Mouse (Mus musculus) testis, postnatal 14 days (tissue): Measurements from ENCODE around the gene Trib3.
"Not testable (repeated sequence)": the region's sequence is repeated elsewhere in the genome, so short reads cannot be mapped to it uniquely, and the experiment has no call there.

Source experiments
- DNase-seq: peaks from one replicate; pipeline ENCODE4 v3.0.0; 2021; ENCODE audit warnings: low spot score

The Trib3 gene

DNA sequence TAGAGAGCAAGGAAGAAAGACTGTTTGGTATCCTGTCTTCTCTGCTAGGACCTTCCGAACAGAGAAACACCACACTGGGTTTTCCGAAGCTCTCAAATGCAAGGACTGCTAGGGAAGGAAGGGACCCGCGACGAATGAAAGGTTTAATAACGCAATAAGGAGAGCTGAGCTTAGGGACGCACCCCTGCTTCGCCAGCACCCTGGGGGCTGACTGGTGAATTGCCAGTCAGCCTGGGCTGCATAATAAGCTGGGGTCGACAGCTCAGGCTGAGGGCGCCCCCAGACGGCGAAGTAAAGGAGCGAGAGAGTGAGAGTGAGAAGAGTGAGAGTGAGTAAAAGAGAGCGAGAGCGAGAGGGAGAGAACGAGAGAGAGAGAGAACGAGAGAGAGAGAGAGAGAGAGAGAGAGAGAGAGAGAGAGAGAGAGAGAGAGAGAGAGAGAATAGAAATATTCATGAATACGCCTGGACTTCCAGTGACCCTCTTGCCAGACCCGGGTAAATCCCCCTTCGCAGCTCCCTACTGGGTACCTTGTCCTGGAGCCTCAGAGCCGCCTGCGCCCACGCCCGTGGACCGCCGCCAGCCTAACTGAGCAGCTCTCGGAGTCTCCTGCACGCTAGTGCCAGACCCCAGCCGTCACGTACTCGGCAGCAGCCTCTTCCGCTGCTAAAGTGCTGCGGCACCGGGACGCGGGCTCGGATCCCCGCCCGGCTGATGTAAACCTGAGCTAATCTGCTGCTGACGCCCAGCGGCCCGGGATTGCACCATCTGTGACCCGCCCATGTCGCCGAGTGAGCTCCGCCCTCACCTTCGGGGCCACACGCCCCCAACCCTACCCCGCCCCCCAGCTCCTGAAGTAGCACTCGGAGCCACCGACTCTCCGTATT is at the start of gene Trib3:
TSS of gene Trib3 (minus strand) at position 704 of the 885 bp plus-strand sequence.
- peak; percentile 70 for DNase-seq

DNA sequence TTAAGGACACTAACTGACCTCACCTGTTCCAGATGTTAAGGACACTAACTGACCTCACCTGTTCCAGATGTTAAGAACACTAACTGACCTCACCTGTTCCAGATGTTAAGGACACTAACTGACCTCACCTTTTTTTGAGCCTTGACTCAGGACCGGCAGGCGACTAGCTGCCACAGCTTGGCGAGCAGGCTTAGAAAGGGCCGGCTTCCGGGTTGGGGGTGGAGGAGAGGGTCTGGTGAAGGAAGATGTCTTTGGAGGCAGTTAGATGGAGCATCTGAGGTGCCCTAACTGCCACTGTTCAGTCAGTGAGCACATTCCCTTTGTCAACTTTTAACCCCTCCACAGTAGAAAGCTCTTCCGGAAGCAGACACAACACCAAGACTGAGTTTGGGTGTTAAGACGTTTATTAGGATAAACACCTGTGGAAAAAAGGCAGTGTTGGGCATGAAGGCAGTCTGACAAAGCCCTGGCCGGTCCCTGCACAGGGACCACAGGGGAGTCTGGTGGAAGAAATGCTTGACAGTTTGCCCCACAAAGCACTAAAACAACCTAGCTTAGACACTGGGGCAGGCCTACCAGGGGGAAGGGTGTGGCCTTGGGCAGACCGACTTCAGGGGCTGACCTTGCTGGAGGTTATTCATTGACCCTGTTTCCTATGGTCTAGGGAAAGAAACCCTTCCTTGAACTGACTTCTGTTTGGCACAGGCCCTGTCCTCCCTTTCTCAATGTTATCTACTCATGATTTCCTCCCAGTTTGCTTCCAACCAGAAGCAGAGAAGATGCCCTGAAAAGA is 49.6 kb upstream of the Trib3 start:
- no peak for DNase-seq

- DNase-seq = no peak
Observed at GRCm38 (mm10) chr2:152392786-152393185, 49.0 kb upstream of the Trib3 start.

DNA sequence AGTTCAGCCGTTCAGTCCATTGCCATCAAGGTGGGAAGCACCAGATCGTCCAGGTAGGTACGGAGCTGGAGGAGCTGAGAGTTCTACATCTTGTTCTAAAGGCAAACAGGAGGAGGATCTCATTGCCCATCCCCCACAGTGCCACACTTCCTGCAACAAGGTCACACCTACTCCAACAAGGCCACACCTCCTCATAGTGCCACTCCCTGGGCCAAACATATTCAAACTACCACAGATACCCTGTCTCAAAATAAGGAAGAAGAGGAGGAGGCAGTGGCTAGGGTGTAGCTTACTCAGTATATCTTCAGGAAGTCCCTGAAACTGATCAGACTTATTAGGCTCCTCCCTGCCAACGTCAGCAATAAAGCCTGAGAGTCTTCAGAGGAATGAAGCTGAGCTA is 40.4 kb upstream of the Trib3 start:
- DNase-seq = no peak

- no peak for DNase-seq
Observed at GRCm38 (mm10) chr2:152376345-152376741, 32.5 kb upstream of the Trib3 start, which contains the start of gene Nrsn2. Nrsn2 (minus strand) TSS chr2:152376638.

DNA sequence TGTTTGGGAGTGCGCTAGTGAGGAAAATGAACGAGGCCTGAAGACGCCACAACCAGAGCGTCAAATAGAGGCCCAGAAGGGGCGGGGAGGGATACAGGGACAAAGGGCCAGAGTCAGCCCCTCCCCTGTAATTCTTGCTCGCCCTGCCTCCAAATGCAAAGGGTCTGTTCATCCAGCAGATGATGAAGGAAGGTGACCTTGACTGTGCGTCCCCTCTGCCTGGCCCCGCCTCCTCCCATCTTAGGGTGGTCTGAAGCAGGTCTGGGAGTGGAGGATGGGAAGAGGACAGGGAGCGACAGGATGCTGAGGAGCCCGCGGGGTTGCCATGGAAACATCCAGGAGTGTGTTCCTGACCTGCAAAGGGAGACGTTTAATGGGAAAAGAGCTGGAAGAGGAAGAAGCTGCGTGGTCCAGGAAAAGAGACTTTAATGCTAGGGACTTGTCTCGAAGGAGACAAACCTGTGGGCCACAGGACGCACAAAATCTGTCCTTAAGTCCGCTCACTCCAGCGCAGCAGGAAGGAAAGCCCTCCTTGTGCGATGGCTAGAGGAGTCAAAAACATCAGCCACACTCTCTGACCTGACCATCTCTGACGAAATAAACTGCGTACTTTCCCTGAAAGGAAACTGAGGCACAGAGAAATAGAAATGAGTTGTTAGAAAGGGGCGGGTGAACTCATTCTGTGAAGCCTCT is 32.0 kb upstream of the Trib3 start:
- no peak for DNase-seq

- DNase-seq = no peak
Observed at GRCm38 (mm10) chr2:152373547-152373946, 29.7 kb upstream of the Trib3 start.

- DNase-seq = no peak
Observed at GRCm38 (mm10) chr2:152372661-152373060, 28.8 kb upstream of the Trib3 start.

- DNase-seq = no peak
Observed at GRCm38 (mm10) chr2:152372104-152372503, 28.3 kb upstream of the Trib3 start.

DNA sequence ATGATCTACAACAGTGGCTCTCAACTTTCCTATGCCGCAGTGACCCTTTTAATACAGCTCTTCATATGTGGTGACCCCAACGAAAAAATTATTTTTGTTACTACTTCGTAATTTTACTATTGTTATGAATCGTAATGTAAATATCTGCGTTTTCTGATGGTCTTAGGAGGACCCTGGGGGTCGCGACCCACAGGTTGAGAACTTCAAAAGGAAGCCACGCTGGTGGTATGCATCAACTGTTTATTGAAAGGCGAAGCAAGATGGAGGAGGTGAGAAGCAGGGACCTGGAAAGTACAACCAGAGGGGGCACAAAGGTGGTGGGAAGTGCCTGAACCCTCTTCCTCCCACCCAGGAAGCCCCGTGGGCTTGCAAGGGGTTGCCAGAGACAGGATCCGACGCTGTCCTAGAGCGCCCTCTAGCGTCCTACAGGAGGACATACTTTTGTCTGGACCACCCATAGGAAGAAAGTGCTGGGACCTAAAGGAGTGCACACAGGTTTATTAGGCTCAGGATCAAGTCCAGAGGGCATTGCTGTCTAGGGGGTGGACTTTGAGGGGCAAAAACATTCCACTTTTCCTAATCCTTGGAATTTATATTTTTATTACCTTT is 24.8 kb upstream of the Trib3 start:
- peak; percentile 79 for DNase-seq

GRCm38 (mm10) chr2:152367917-152368316 is 24.1 kb upstream of the Trib3 start:
- DNase-seq = no peak

DNA sequence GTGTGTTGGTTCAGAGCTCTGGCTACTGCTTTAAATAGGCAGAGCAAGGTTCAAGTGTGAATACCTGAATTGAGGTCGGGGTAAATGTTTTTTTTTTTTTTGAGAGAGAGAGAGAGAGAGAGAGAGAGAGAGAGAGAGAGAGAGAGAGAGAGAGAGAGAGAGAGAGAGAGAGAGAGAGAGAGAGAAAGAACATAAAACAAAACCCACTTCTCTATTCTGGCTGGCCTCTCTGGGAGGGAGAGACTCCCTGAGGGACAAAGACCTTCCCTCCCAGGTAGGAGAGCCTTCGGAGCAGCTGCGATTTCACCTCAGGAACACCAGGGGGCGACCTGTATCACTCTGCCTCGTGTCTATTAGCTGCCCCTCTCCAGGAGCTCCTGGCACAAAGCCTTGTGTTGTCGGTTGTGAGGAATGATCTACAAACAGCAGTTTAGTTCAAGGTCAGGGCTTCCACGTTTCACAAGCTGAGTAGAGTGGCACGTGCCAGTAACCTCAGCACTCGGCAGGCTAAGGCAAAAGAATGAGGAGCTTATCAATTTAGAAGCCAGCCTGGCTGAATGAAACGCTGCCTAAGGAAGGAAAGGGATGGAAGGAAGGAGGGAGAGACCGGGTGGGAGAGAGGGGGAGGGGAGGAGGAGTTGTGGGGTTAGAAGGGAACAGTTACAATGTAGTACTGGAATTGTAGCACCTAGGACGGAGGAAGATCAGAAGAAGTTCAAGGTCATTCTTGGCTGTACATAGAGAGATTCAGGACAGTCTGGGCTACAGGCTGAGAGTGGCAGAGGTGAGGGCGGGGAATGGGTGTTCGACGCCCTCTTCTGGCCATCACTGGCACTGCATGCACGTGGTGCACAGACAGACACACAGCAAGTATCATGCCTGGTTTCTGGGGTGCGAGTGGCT is 19.7 kb upstream of the Trib3 start:
- peak; percentile 89 for DNase-seq

- DNase-seq = no peak
Observed at GRCm38 (mm10) chr2:152361193-152361592, 17.4 kb upstream of the Trib3 start.

DNA sequence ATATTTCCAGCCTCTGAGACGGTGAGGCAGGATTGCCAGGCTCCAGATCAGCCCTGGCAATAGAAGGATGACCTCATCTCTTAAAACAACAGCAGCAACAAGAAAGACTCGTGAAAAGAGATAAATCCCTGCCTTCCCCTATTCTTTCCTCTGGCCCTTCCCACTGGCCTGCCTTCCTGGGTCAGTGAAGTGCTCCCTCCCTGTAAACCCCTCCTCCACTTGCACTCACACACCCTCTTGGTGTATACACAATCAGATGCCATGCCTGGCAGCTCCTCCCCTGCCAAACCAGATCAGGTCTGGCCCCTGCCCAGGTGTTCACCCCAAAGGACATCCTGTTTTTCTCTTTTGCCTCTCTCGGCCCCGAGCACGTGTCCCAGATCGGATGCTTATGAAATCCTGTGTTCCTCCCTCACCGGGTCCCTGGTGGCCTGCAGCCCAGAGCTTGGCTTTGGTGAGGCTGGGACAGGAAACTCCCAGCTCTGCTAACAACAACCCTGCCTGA is 16.5 kb upstream of the Trib3 start:
- DNase-seq = peak; percentile 36

DNA sequence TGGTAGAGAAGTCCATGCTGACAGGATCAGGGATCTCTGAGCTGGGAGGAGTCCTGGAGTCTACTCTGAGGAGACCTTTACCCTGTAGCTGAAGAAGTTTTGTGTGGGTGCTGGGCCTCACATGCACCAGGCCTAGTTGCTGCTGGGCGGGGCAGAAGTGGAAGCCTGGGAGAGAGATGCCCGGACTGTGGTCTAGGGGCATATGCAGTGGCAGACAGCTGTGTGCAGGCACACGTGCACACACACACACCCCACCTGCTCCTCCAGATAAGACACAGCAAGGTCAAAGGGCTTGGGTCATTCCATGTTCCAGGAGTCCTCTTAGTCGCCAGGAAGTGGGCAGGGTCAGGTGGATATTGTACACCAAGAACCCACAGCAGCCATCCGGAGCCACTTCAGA is 15.8 kb upstream of the Trib3 start:
- no peak for DNase-seq

- not testable (repeated sequence) for DNase-seq
Observed at GRCm38 (mm10) chr2:152358977-152359376, 15.1 kb upstream of the Trib3 start.

GRCm38 (mm10) chr2:152357254-152357653 is 13.4 kb upstream of the Trib3 start:
- no peak for DNase-seq

GRCm38 (mm10) chr2:152349842-152350540 is 6.2 kb upstream of the Trib3 start:
- no peak for DNase-seq

GRCm38 (mm10) chr2:152349205-152349604 is 5.4 kb upstream of the Trib3 start:
- DNase-seq = no peak

GRCm38 (mm10) chr2:152347722-152348121 is 3.9 kb upstream of the Trib3 start:
- no peak for DNase-seq
